Mouse (Mus musculus): Measurements from ENCODE around the gene Etv6.

DNA sequence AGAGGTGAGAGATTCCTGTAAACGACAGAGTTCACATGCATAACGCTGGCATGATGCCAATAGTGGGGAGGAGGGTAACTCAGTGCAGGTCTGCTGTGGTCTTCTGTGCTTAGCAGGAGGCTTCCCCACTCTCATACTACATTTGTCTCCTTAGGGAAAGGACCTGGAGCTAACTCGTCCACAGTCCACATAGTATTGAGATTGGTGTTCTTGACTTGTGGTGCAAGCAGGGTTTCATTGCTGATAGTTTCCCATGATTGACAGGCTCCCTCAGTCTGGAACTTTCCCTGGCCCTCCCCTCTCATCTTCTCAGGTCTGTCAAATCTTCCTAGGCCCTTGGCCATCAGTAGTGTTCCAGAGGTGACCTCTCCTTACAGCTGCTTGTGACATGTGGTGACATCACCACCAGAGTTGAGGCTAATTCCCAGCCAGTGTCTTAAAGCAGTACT is 108.2 kb downstream of the Etv6 start:
- TF ChIP-seq EP300 (IDR thresholded peaks at IDR 0.05; ENCODE audit: low read depth) = no peak
- TF ChIP-seq CTCF (IDR thresholded peaks at IDR 0.05; ENCODE audit: low read depth) = no peak

Data from heart, postnatal 0 days (tissue).